Mouse (Mus musculus) forebrain, postnatal 0 days (tissue): Measurements from ENCODE around the gene Dgki. TPM values are rescaled to one million over a fixed set of nuclear protein-coding genes. Genes with fewer than 3 reads are reported as not detected.

Source experiments
- ATAC-seq: fragments of 200-750 bp; cut with Nextera tagmentation; 2 replicates; pipeline ENCODE4 v1.8.0; 2017; ENCODE audit warnings: mild to moderate bottlenecking, moderate library complexity
- DNase-seq: peaks from one replicate; pipeline ENCODE4 v3.0.0-alpha.2; 2015
- H3K27ac ChIP-seq: fragments of 300-500 bp; sonication (generic); 2 replicates; pipeline ENCODE4 v1.5.1; 2014; ENCODE audit warnings: low read depth, mild to moderate bottlenecking, antibody characterized with exemption, low read length, moderate library complexity, mixed read lengths
- H3K27me3 ChIP-seq: fragments of 300-500 bp; sonication (generic); 2 replicates; pipeline ENCODE4 v1.6.1; 2014; ENCODE audit warnings: mild to moderate bottlenecking, low read length, mixed read lengths; ENCODE audit not compliant: insufficient read depth
- H3K36me3 ChIP-seq: fragments of 300-500 bp; sonication (generic); 2 replicates; pipeline ENCODE4 v1.6.1; 2014; ENCODE audit warnings: mild to moderate bottlenecking, moderate library complexity; ENCODE audit not compliant: insufficient read depth
- H3K4me1 ChIP-seq: fragments of 300-500 bp; sonication (generic); 2 replicates; pipeline ENCODE4 v1.6.1; 2014; ENCODE audit warnings: antibody characterized with exemption; ENCODE audit not compliant: insufficient read depth
- H3K4me2 ChIP-seq: fragments of 300-500 bp; sonication (generic); 2 replicates; pipeline ENCODE4 v1.6.1; 2014; ENCODE audit warnings: low read depth, mild to moderate bottlenecking, moderate library complexity
- H3K4me3 ChIP-seq: fragments of 300-500 bp; sonication (generic); 2 replicates; pipeline ENCODE4 v1.5.1; 2014; ENCODE audit warnings: low read depth, low read length, mixed read lengths
- H3K9ac ChIP-seq: fragments of 300-500 bp; sonication (generic); 2 replicates; pipeline ENCODE4 v1.6.1; 2014; ENCODE audit warnings: mild to moderate bottlenecking
- H3K9me3 ChIP-seq: fragments of 300-500 bp; sonication (generic); 2 replicates; pipeline ENCODE4 v1.6.1; 2016; ENCODE audit warnings: low read length
- CTCF ChIP-seq: sonication (generic); IDR thresholded peaks from 2 replicates; pipeline ENCODE4 v1.5.1; 2016; ENCODE audit warnings: antibody characterized with exemption, control low read depth, low read depth
- WGBS: fragments of 180-500 bp; shearing (Covaris S2); extraction: QIAGEN DNeasy Blood & Tissue Kit; methylation state at CpG from one replicate; pipeline ENCODE4 v1.1.7; 2014; 5-methylcytosine and 5-hydroxymethylcytosine counted together
- polyA plus RNA-seq: library from polyadenylated mRNA; unstranded; fragments of >200 nt; fragmentation: Nextera tagmentation; extraction: Ambion mirVana; gene quantifications from 2 replicates; pipeline ENCODE4 v1.2.1, GENCODE M21; 2015
- total RNA-seq: library from RNA; depleted of rRNA; stranded (reverse); fragments of >200 nt; gene quantifications from 2 replicates; pipeline ENCODE4 v1.2.3, GENCODE M21; 2014; rRNA removed

Dgki gene
- total and polyA plus RNA-seq, 2 experiments from 2014 or later = 5.5 to 34.0 TPM

DNA sequence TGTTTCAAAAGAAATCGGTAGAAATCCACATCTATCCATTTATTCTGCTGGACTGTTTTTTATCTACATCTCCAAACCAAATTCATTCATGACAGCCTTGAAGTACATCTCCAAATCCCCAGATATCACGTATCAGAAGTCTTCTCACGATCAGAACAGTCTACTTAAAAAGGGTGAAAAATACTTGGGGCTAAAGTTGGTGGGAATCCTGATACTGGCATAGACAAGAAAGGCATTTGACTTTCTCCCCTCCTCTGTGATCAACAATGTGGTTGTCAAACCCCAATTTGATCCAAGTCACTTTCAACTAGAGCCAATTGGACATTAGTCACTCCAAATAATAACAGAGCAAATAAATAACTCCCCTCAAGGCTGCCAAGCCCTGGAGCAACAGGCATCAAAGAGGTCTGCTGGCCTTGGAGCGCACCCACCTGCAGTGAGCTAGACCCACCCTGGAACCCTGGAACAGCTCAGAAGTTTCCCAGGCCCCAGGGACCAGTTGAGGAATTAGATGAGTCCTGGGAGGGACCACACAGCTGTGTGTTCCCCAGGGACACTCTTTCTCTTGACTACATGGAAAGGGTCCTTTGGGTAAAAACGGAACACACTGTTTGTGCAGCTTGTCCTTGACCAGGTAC lies 499.6 kb downstream of the Dgki start:
- H3K27ac ChIP-seq = no peak overlapping the region
- no peak overlapping the region for H3K4me3 ChIP-seq
- no peak; the same call in 1 of the 2 replicates for ATAC-seq
- no peak overlapping the region for H3K9ac ChIP-seq
- peaks cover 7% of the 10 kb centered on the region; the same call in 1 of the 2 replicates for H3K4me1 ChIP-seq
- no peaks in the 10 kb centered on the region for H3K9me3 ChIP-seq
- peaks cover 12% of the 10 kb centered on the region; the same call in 1 of the 2 replicates for H3K36me3 ChIP-seq
- DNase-seq = no peak
- no peak for TF ChIP-seq CTCF
- no peaks in the 10 kb centered on the region for H3K27me3 ChIP-seq
- no peak overlapping the region for H3K4me2 ChIP-seq
- WGBS = 73% methylated on average over 5 of the region's 5 CpGs

DNA sequence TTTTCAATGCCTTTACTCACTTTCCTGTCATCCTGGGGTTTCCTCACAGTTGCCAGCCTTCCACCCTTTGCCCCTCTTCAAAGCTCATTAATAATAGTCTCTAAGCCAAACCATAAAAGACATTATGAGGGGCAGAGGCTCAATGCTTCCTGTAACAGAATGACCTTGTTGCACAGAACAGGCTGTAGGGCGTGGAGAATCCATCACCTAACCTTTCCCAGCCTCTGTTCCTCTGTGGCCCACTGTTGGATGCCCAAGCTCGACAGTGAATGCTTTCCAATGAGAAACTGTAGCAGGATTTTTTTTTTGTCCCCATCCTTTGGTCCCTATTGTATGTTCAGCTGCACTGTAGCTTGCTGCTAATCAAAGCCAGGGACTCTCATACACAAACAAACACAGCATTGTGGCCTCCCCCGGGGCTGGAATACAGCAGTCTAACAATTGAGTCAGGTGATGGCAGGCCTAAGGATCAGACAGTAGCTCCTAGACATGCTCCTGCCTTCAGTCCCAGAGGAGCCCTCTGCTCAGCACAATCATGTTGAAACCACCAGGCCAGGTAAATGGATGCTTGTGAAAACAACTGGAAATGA lies 502.8 kb downstream of the Dgki start:
- Histone ChIP-seq H3K27me3 (no peaks in the 10 kb centered on the region), H3K27ac (peak overlapping the region; percentile 48), H3K9me3 (no peaks in the 10 kb centered on the region), H3K9ac (no peak overlapping the region), H3K36me3 (0 out of 2 replicates have a peak, but pooled peaks cover 3% of the 10 kb centered on the region), H3K4me3 (no peak overlapping the region), H3K4me1 (peaks cover 7% of the 10 kb centered on the region; the same call in 1 of the 2 replicates), H3K4me2 (no peak overlapping the region)
- 16% methylated on average over 3 of the region's 3 CpGs for WGBS
- TF ChIP-seq CTCF = no peak
- DNase-seq (no peak), ATAC-seq (peak; percentile 53; the same call in 1 of the 2 replicates)

Other genes with a start within 250 kb of the Dgki start
- gene Creb3l2, start 142.0 kb upstream of the Dgki start, total RNA-seq = 3.2 and 5.0 TPM in 2 replicates
- 1.3 and 2.0 TPM in 2 replicates for gene Creb3l2, start 142.0 kb upstream of the Dgki start, polyA plus RNA-seq
- not detected in 2 replicates for gene Akr1d1, start 230.0 kb upstream of the Dgki start, total RNA-seq
- gene Akr1d1, start 230.0 kb upstream of the Dgki start, polyA plus RNA-seq = not detected in 2 replicates